Mouse (Mus musculus): ENCODE data around the gene Sdc1.

- TF ChIP-seq CTCF (IDR thresholded peaks at IDR 0.05; ENCODE audit: low read depth, low read length) (no peak), POLR2A (IDR thresholded peaks at IDR 0.05; ENCODE audit: borderline replicate concordance, low read depth, low read length) (no peak)
Measured at GRCm38 (mm10) chr12:8782565-8782964, 11.4 kb downstream of the Sdc1 start.

Measured in bone marrow macrophage, adult 2 months (primary cell).